Mouse (Mus musculus): ENCODE measurements around the gene Ino80e. TPM values are rescaled to one million over a fixed set of nuclear protein-coding genes. Genes with fewer than 3 reads are reported as not detected.

Ino80e gene
- total and polyA plus RNA-seq, 3 experiments, result 60.3 to 893 (median 106) TPM

DNA sequence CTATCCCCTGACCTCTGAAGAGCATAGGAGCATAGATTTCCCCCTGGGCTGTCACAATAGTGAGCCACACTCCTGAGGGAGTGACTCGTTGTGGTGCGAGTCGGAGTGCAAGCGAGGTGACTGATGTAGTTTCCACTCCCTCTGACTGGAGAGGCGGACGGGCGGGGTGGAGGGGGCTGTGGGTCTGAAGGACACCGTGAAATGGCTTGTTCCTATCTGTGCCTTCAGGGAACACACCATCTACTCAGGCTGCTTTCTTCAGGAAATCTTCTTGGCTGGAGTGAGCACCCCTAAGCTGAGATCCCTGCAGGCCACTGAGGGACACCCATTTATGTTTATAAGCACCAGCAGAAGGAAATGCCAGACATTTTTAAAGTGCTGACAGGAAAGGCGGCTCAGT, 39.4 kb downstream of the Ino80e start:
- Histone ChIP-seq H3K36me3 (replicated peaks) (no peaks in the 10 kb centered on the region), H3K4me1 (ENCODE audit: insufficient read depth, low read depth, low read length) (peaks cover 8% of the 10 kb centered on the region), H3K9me3 (replicated peaks) (no peaks in the 10 kb centered on the region), H3K4me3 (ENCODE audit: low read depth, low read length) (no peak overlapping the region), H3K27me3 (ENCODE audit: insufficient read depth, low read length) (peaks cover 39% of the 10 kb centered on the region)
- no peak for ATAC-seq (ENCODE audit: extremely low read depth, insufficient number of reproducible peaks, low FRiP score, poor library complexity, severe bottlenecking)
- no peak for DNase-seq (ENCODE audit: low spot score)
- TF ChIP-seq CTCF (IDR thresholded peaks at IDR 0.05; ENCODE audit: low read depth, low read length) (no peak), GATA2 (IDR thresholded peaks at IDR 0.05; ENCODE audit: borderline replicate concordance, low read depth, low read length) (no peak), TAL1 (conservative IDR thresholded peaks at IDR 0.05; ENCODE audit: low read depth, low read length) (no peak), POLR2AphosphoS5 (IDR thresholded peaks at IDR 0.05; ENCODE audit: insufficient replicate concordance, low read depth, low read length) (no peak), GATA1 (IDR thresholded peaks at IDR 0.05; ENCODE audit: borderline replicate concordance, low read length) (no peak)

DNA sequence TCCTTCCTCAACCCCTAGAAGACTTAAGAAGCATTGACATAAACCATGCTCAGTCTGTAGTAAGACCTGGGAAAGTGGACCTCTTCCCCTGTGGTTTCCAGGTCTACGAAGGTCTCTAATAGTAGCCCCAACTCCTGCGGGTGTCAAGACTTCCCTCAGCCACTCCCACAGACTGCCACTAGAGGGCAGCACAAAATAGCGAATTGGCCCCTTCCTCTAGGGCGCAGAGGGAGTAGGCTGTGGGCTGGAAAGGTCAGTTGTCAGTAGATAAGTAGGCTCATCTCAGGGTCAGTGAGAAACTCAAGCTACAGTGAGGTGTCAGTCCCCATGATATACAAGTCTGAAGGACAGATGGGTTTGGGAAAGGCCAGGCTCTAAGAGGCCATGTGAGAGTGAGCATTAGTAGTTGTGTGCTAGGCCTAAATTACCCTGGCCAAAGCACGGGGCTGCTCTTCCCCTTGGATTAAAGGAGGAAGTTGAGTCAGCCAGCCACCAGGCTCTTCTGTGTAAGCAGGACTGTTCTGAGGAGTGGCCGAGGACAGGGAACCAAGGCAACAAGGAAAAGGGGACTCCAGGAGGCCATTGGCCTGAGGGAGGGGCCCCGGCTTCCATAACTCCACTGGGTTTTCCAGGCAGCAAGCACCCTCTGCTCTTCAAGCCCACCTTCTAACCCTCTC, 40.2 kb downstream of the Ino80e start:
- TF ChIP-seq POLR2AphosphoS5 (IDR thresholded peaks at IDR 0.05; ENCODE audit: insufficient replicate concordance, low read depth, low read length), result no peak
- TF ChIP-seq CTCF (IDR thresholded peaks at IDR 0.05; ENCODE audit: low read depth, low read length), result peak; percentile 85
- H3K9me3 ChIP-seq (replicated peaks), result no peaks in the 10 kb centered on the region

DNA sequence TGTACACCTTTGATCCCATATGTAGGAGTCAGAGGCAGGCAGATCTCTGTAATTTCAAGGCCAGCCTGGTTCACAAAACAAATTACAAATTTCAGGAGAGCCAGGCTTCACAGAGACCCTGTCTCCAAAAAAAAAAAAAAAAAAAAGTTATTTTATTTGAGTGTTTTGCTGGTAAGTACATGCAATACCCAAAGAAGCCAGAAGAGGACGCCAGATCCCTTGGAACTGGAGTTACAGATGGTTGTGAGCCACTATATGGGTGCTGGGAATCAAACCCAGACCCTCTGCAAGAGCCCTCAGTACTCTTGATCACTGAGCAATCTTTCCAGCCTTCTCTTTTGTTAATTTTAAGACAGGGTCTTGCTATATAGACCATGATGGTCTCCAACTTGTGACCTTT, 43.4 kb downstream of the Ino80e start:
- Histone ChIP-seq H3K4me3 (ENCODE audit: low read depth, low read length) (no peak overlapping the region), H3K36me3 (replicated peaks) (no peaks in the 10 kb centered on the region), H3K4me1 (ENCODE audit: insufficient read depth, low read depth, low read length) (peaks cover 8% of the 10 kb centered on the region), H3K27me3 (ENCODE audit: insufficient read depth, low read length) (peaks cover 42% of the 10 kb centered on the region), H3K9me3 (replicated peaks) (no peaks in the 10 kb centered on the region)
- TF ChIP-seq CTCF (IDR thresholded peaks at IDR 0.05; ENCODE audit: low read depth, low read length), result 0 out of 2 replicates have a peak, but pooled peaks have one; percentile 14
- no peak for TF ChIP-seq TAL1 (conservative IDR thresholded peaks at IDR 0.05; ENCODE audit: low read depth, low read length)
- no peak for TF ChIP-seq POLR2AphosphoS5 (IDR thresholded peaks at IDR 0.05; ENCODE audit: insufficient replicate concordance, low read depth, low read length)
- ATAC-seq (ENCODE audit: extremely low read depth, insufficient number of reproducible peaks, low FRiP score, poor library complexity, severe bottlenecking), result no peak
- no peak for DNase-seq (ENCODE audit: low spot score)

More for the DNA sequence above, 40.2 kb downstream of the Ino80e start:
- Histone ChIP-seq H3K4me1 (ENCODE audit: insufficient read depth, low read depth, low read length) (peaks cover 8% of the 10 kb centered on the region), H3K36me3 (replicated peaks) (no peaks in the 10 kb centered on the region), H3K4me3 (ENCODE audit: low read depth, low read length) (no peak overlapping the region), H3K27me3 (ENCODE audit: insufficient read depth, low read length) (peaks cover 39% of the 10 kb centered on the region)
- peak; percentile 80 for DNase-seq (ENCODE audit: low spot score)
- ATAC-seq (ENCODE audit: extremely low read depth, insufficient number of reproducible peaks, low FRiP score, poor library complexity, severe bottlenecking), result no peak

DNA sequence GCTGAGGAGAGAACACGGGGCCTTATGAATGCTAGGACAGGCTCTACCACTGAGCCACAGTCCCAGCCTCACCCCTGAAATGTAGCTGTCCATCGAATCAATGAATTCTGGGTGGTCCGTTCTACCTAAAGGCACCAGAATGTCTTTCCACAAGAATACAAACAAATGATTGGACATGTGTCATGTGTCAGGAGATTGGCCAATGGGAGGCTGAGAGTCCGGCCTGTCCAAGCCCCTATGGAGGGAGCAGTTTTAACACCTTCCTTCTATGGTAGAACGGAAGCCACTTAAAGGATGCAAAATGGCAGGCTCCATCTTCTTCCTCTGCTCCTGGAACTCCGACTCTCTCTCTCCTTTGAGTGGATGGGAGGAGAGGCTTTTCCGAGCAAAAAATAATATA, 44.6 kb downstream of the Ino80e start:
- DNase-seq (ENCODE audit: low spot score) (no peak), ATAC-seq (ENCODE audit: extremely low read depth, insufficient number of reproducible peaks, low FRiP score, poor library complexity, severe bottlenecking) (no peak)
- Histone ChIP-seq H3K36me3 (replicated peaks) (no peaks in the 10 kb centered on the region), H3K27me3 (ENCODE audit: insufficient read depth, low read length) (peaks cover 52% of the 10 kb centered on the region), H3K9me3 (replicated peaks) (no peaks in the 10 kb centered on the region), H3K4me3 (ENCODE audit: low read depth, low read length) (no peak overlapping the region), H3K4me1 (ENCODE audit: insufficient read depth, low read depth, low read length) (peaks cover 8% of the 10 kb centered on the region)
- TF ChIP-seq GATA1 (IDR thresholded peaks at IDR 0.05; ENCODE audit: borderline replicate concordance, low read length) (no peak), POLR2AphosphoS5 (IDR thresholded peaks at IDR 0.05; ENCODE audit: insufficient replicate concordance, low read depth, low read length) (no peak), CTCF (IDR thresholded peaks at IDR 0.05; ENCODE audit: low read depth, low read length) (no peak), TAL1 (conservative IDR thresholded peaks at IDR 0.05; ENCODE audit: low read depth, low read length) (no peak), GATA2 (IDR thresholded peaks at IDR 0.05; ENCODE audit: borderline replicate concordance, low read depth, low read length) (no peak)

DNA sequence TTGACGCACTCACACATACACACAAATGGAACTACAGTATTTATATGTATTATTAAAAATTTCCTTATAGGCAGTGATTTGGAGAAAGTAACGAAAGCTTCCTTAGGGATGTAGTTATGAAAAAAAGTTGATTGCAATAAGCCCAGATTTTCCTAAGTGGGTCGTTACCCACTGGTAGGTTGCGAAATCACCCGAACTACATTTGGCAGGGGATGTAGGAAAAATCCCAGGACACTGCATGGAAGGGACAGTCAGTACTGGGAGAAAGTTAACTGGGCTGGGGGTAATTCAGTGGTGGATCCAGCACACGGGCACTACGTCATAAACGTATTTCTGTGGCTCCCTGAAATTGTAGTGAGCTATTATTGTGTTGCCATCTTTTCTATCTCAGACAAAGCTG, 45.7 kb downstream of the Ino80e start:
- ATAC-seq (ENCODE audit: extremely low read depth, insufficient number of reproducible peaks, low FRiP score, poor library complexity, severe bottlenecking) (no peak), DNase-seq (ENCODE audit: low spot score) (no peak)
- no peaks in the 10 kb centered on the region for H3K4me1 ChIP-seq (ENCODE audit: insufficient read depth, low read depth, low read length)
- TF ChIP-seq TAL1 (conservative IDR thresholded peaks at IDR 0.05; ENCODE audit: low read depth, low read length) (no peak), CTCF (IDR thresholded peaks at IDR 0.05; ENCODE audit: low read depth, low read length) (no peak), POLR2AphosphoS5 (IDR thresholded peaks at IDR 0.05; ENCODE audit: insufficient replicate concordance, low read depth, low read length) (no peak), GATA2 (IDR thresholded peaks at IDR 0.05; ENCODE audit: borderline replicate concordance, low read depth, low read length) (no peak), GATA1 (IDR thresholded peaks at IDR 0.05; ENCODE audit: borderline replicate concordance, low read length) (no peak)
- no peaks in the 10 kb centered on the region for H3K36me3 ChIP-seq (replicated peaks)
- no peaks in the 10 kb centered on the region for H3K9me3 ChIP-seq (replicated peaks)
- no peak overlapping the region for H3K4me3 ChIP-seq (ENCODE audit: low read depth, low read length)
- peaks cover 62% of the 10 kb centered on the region for H3K27me3 ChIP-seq (ENCODE audit: insufficient read depth, low read length)

DNA sequence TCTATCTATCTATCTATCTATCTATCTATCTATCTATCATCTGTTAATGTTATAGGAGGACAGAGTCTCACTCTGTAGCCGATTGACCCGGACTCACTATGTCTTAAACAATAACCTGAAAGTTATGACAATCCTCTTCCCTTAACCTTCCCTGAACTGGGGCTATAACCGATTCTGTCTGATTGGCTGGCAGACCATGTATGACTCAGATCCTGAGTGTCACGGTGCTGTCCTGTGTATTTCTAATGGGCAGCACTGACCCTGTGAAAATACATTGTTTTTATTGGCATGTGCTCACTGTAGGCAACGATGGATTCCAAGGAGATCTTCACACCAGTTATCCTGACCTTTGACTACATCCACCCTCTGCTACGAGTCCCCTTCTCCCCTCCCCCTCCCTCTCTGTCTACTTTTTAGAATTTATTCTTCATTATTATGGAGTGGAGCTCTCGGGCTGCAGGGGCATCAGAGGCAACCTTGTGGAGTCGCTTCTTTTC, 46.4 kb downstream of the Ino80e start:
- DNase-seq (ENCODE audit: low spot score) (no peak), ATAC-seq (ENCODE audit: extremely low read depth, insufficient number of reproducible peaks, low FRiP score, poor library complexity, severe bottlenecking) (no peak)
- H3K9me3 ChIP-seq (replicated peaks), result no peaks in the 10 kb centered on the region
- peaks cover 63% of the 10 kb centered on the region for H3K27me3 ChIP-seq (ENCODE audit: insufficient read depth, low read length)
- TF ChIP-seq TAL1 (conservative IDR thresholded peaks at IDR 0.05; ENCODE audit: low read depth, low read length) (no peak), GATA1 (IDR thresholded peaks at IDR 0.05; ENCODE audit: borderline replicate concordance, low read length) (no peak), CTCF (IDR thresholded peaks at IDR 0.05; ENCODE audit: low read depth, low read length) (no peak), POLR2AphosphoS5 (IDR thresholded peaks at IDR 0.05; ENCODE audit: insufficient replicate concordance, low read depth, low read length) (no peak), GATA2 (IDR thresholded peaks at IDR 0.05; ENCODE audit: borderline replicate concordance, low read depth, low read length) (no peak)
- no peaks in the 10 kb centered on the region for H3K36me3 ChIP-seq (replicated peaks)
- H3K4me1 ChIP-seq (ENCODE audit: insufficient read depth, low read depth, low read length), result no peaks in the 10 kb centered on the region
- no peak overlapping the region for H3K4me3 ChIP-seq (ENCODE audit: low read depth, low read length)

Data from G1E (cell line).